Mouse (Mus musculus) liver, embryonic 14.5 days (tissue): ENCODE measurements around the gene Ntn3. TPM values are rescaled to one million over a fixed set of nuclear protein-coding genes. Genes with fewer than 3 reads are reported as not detected.

ENCODE experiments used
- ATAC-seq: fragments of 200-750 bp; cut with Nextera tagmentation; 2 replicates; pipeline ENCODE4 v1.8.0; 2017; ENCODE audit warnings: moderate number of reproducible peaks, mild to moderate bottlenecking, moderate library complexity; ENCODE audit not compliant: insufficient read depth
- DNase-seq, 3 experiments: peaks; one replicate each; pipeline ENCODE4 v3.0.0-alpha.2; 2012 to 2013; ENCODE audit warnings: low read depth in 3 of 3, low spot score in 3 of 3
- H3K27ac ChIP-seq: fragments of 300-500 bp; sonication (generic); 2 replicates; pipeline ENCODE4 v1.5.1; 2014; ENCODE audit warnings: moderate library complexity, mild to moderate bottlenecking, control low read depth, inconsistent platforms
- H3K27me3 ChIP-seq: fragments of 300-500 bp; sonication (generic); 2 replicates; pipeline ENCODE4 v1.6.1; 2014; ENCODE audit warnings: mild to moderate bottlenecking, low read length, moderate library complexity; ENCODE audit not compliant: control insufficient read depth, insufficient read depth
- H3K36me3 ChIP-seq: fragments of 300-500 bp; sonication (generic); replicated peaks from 2 replicates; pipeline ENCODE4 v1.6.1; 2014; ENCODE audit warnings: low read depth; ENCODE audit not compliant: control insufficient read depth, insufficient read depth
- H3K4me1 ChIP-seq, 2 experiments: fragments of 200-500 bp in 1 of 2; fragments of 300-500 bp in 1 of 2; sonication (generic) in 1 of 2; replicated peaks; 2 replicates each; pipeline ENCODE4 v1.6.1; 2012 to 2014; ENCODE audit warnings: antibody characterized with exemption in 1 of 2, inconsistent platforms in 1 of 2, low read length in 1 of 2; ENCODE audit not compliant: control insufficient read depth in 2 of 2, insufficient read depth in 2 of 2
- H3K4me2 ChIP-seq: fragments of 300-500 bp; sonication (generic); 2 replicates; pipeline ENCODE4 v1.6.1; 2014; ENCODE audit warnings: low read depth, mild to moderate bottlenecking, control low read depth, moderate library complexity
- H3K4me3 ChIP-seq, 2 experiments: fragments of 200-500 bp in 1 of 2; fragments of 300-500 bp in 1 of 2; sonication (generic) in 1 of 2; 2 replicates each; pipeline ENCODE4 v1.5.1; 2012 to 2014; ENCODE audit warnings: low read depth in 2 of 2, low read length in 2 of 2, mild to moderate bottlenecking in 2 of 2, control low read depth in 1 of 2, inconsistent platforms in 1 of 2, moderate library complexity in 1 of 2; ENCODE audit not compliant: insufficient read depth in 1 of 2
- H3K9ac ChIP-seq: fragments of 300-500 bp; sonication (generic); replicated peaks from 2 replicates; pipeline ENCODE4 v1.6.1; 2014; ENCODE audit warnings: mild to moderate bottlenecking, control low read depth, moderate library complexity
- H3K9me3 ChIP-seq: fragments of 300-500 bp; sonication (generic); 2 replicates; pipeline ENCODE4 v1.6.1; 2016; ENCODE audit warnings: low read length, mixed read lengths; ENCODE audit not compliant: control insufficient read depth
- CTCF ChIP-seq: IDR thresholded peaks from 2 replicates; pipeline ENCODE4 v1.5.1; 2016; ENCODE audit warnings: antibody characterized with exemption, low read depth, control low read depth
- EP300 ChIP-seq: IDR thresholded peaks from 2 replicates; pipeline ENCODE4 v1.6.1; 2016; ENCODE audit warnings: antibody characterized with exemption, low read depth
- WGBS: fragments of 180-500 bp; shearing (Covaris S2); extraction: QIAGEN DNeasy Blood & Tissue Kit; methylation state at CpG from one replicate; pipeline ENCODE4 v1.1.7; 2014; ENCODE audit not compliant: insufficient replicate concordance; 5-methylcytosine and 5-hydroxymethylcytosine counted together
- polyA plus RNA-seq, 2 experiments: library from polyadenylated mRNA; depleted of rRNA in 1 of 2; stranded (reverse) in 1 of 2; unstranded in 1 of 2; fragments of >200 nt; fragmentation: Nextera tagmentation in 1 of 2; extraction: Ambion mirVana in 1 of 2; gene quantifications; 2 replicates each; pipeline versions ENCODE4 v1.2.1 to v1.2.3; 2012 to 2014

Ntn3 gene
- polyA plus RNA-seq, 2 experiments, result 0.59 to 0.69 TPM

DNA sequence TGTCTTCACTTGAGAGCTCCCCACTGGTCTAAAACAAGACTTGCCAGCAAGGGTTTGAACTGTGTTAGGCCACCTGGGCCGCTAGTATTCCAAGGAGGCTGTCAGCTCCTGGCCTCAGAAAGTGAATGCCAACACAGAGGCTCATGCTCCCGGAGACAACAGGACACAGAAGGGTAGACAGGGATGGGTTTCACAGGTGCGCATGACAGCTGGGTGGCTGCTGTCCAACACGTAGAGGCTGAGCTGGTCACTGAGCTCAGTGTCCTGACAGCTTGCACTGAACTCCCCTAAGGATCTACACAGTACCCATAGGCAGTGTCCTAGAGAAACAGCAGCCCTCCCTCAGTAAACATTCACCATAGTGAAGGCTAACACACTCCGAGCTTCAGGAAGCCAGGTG, 14.2 kb upstream of the Ntn3 start:
- WGBS, result 93% methylated on average over 5 of the region's 5 CpGs
- TF ChIP-seq CTCF, result no peak
- TF ChIP-seq EP300, result no peak
- no peak for ATAC-seq
- Histone ChIP-seq H3K36me3 (peaks cover 66% of the 10 kb centered on the region), H3K9me3 (no peaks in the 10 kb centered on the region), H3K4me1 (peaks cover 37 to 44% of the 10 kb centered on the region in 2 experiments), H3K9ac (no peak overlapping the region), H3K4me3 (no peak overlapping the region), H3K4me2 (no peak overlapping the region), H3K27ac (no peak overlapping the region), H3K27me3 (no peaks in the 10 kb centered on the region)
- DNase-seq, result no peak

DNA sequence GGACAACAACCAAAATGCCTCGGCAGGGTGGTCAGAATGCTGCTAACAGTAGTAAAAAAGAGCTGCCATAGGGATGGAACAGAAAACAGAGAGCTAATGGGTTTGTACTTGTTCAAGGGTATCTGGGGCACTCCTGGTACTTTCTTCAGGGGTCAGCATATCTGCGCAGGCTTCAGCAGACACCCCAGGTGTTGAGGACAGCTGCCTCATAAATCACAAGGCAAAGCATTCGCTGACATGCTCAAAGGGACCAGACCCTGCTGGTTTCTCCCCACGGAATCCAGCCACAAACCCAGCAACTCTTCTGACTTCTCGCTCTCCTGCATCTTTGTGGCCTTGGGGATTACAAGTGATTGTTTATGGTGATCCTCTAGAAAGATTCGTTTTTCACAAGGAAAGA, 13.3 kb upstream of the Ntn3 start:
- no peak for TF ChIP-seq EP300
- TF ChIP-seq CTCF, result no peak
- Histone ChIP-seq H3K36me3 (peaks cover 66% of the 10 kb centered on the region), H3K4me3 (no peak overlapping the region), H3K9me3 (no peaks in the 10 kb centered on the region), H3K4me2 (no peak overlapping the region), H3K4me1 (peaks cover 36 to 42% of the 10 kb centered on the region in 2 experiments), H3K27ac (peak overlapping the region; percentile 22; the same call in 1 of the 2 replicates), H3K27me3 (no peaks in the 10 kb centered on the region), H3K9ac (no peak overlapping the region)
- no peak for ATAC-seq
- WGBS, result 79% methylated on average over 6 of the region's 6 CpGs
- DNase-seq, result no peak

GRCm38 (mm10) chr17:24220435-24221411, 11.4 kb upstream of the Ntn3 start, which contains the start of gene Tedc2:
Tedc2 (minus strand) TSS chr17:24220851.
- H3K4me3 ChIP-seq, result peak within 1 kb of the TSS; percentile 80 to 97
- under 1% methylated on average over 41 of the region's 41 CpGs for WGBS
- peaks cover 66% of the 10 kb centered on the region for H3K36me3 ChIP-seq
- H3K4me2 ChIP-seq, result peak within 1 kb of the TSS; percentile 91
- TF ChIP-seq EP300 (peak; percentile 57; the same call in 1 of the 2 replicates), CTCF (0 out of 2 replicates have a peak, but pooled peaks have one; percentile 1)
- peak within 1 kb of the TSS; percentile 81 for H3K27ac ChIP-seq
- DNase-seq (peak; percentile 88 to 94 (median 90)), ATAC-seq (peak; percentile 88)
- H3K9me3 ChIP-seq, result no peaks in the 10 kb centered on the region
- peaks cover 19 to 27% of the 10 kb centered on the region in 2 experiments for H3K4me1 ChIP-seq
- no peaks in the 10 kb centered on the region for H3K27me3 ChIP-seq
- H3K9ac ChIP-seq, result peak within 1 kb of the TSS; percentile 95

DNA sequence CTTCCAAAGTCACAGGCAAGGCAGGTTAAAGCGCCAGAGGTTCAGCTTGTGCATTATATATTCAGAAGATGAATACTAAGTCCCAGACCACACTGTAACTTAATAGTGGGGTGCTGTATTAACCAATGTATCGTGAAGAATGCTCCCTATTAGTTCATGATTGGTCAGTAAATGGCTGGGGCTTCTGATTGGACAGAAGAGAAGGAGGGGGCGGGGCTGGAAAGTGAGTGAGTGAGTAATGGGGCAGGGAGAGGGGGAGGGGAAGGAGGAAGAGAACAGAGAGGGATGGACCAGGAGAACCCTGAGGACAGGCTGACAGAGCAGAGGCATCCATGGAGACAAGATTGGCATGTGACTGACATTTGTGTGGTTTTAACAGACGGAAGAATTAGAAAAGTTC, 7.5 kb upstream of the Ntn3 start:
- peaks cover 15 to 25% of the 10 kb centered on the region in 2 experiments for H3K4me1 ChIP-seq

GRCm38 (mm10) chr17:24213186-24213585, 3.9 kb upstream of the Ntn3 start:
- DNase-seq (no peak), ATAC-seq (no peak)
- Histone ChIP-seq H3K4me2 (no peak overlapping the region), H3K27me3 (peaks cover 3% of the 10 kb centered on the region; the same call in 1 of the 2 replicates), H3K9me3 (no peaks in the 10 kb centered on the region), H3K9ac (no peak overlapping the region), H3K4me3 (no peak overlapping the region), H3K36me3 (peaks cover 33% of the 10 kb centered on the region), H3K4me1 (peaks cover 27 to 37% of the 10 kb centered on the region in 2 experiments), H3K27ac (no peak overlapping the region)
- TF ChIP-seq EP300 (no peak), CTCF (no peak)
- WGBS, result 59% methylated on average over 6 of the region's 6 CpGs

More for the DNA sequence above, 7.5 kb upstream of the Ntn3 start:
- Histone ChIP-seq H3K27me3 (peaks cover 3% of the 10 kb centered on the region; the same call in 1 of the 2 replicates), H3K36me3 (peaks cover 41% of the 10 kb centered on the region), H3K4me3 (no peak overlapping the region), H3K4me2 (no peak overlapping the region), H3K9me3 (no peaks in the 10 kb centered on the region), H3K27ac (no peak overlapping the region), H3K9ac (no peak overlapping the region)
- TF ChIP-seq EP300, result no peak
- no peak for TF ChIP-seq CTCF
- ATAC-seq (no peak), DNase-seq (no peak)
- 74% methylated on average over 4 of the region's 4 CpGs for WGBS
